Mouse (Mus musculus): ENCODE results near the gene Plcg1. TPM values are rescaled to one million over a fixed set of nuclear protein-coding genes. Genes with fewer than 3 reads are reported as not detected.

Plcg1 gene
- total RNA-seq, 2 experiments from 2014 or later = 123 to 130 TPM

GRCm38 (mm10) chr2:160802326-160802725, 71.2 kb downstream of the Plcg1 start:
- no peak for DNase-seq (ENCODE audit: extremely low spot score in 1 of 2, low spot score in 2 of 2)
- intact Hi-C loops (cut with DNase I) = no loop called here

- intact Hi-C loops (cut with DNase I) = no loop called here
- no peak for DNase-seq (ENCODE audit: extremely low spot score in 1 of 2, low spot score in 2 of 2)
These were observed 73.9 kb downstream of the Plcg1 start for GRCm38 (mm10) chr2:160804794-160805527.

GRCm38 (mm10) chr2:160806091-160806521, 75.0 kb downstream of the Plcg1 start:
- DNase-seq (ENCODE audit: extremely low spot score in 1 of 2, low spot score in 2 of 2) = peak in 1 of 2 experiments; percentile 56
- intact Hi-C loops (cut with DNase I) = no loop called here

GRCm38 (mm10) chr2:160810376-160810775, 79.3 kb downstream of the Plcg1 start:
- DNase-seq (ENCODE audit: extremely low spot score in 1 of 2, low spot score in 2 of 2) = no peak
- intact Hi-C loops (cut with DNase I) = no loop called here

GRCm38 (mm10) chr2:160810802-160811201, 79.7 kb downstream of the Plcg1 start:
- no peak for DNase-seq (ENCODE audit: extremely low spot score in 1 of 2, low spot score in 2 of 2)
- intact Hi-C loops (cut with DNase I) = no loop called here

Other genes with a start within 250 kb of the Plcg1 start
- 10 to 100 TPM; 75.5 to 77.0 TPM for gene Top1, start 85.4 kb upstream of the Plcg1 start, total RNA-seq (2021)
- gene Zhx3, start 141.7 kb downstream of the Plcg1 start, total RNA-seq (2021) = 10 to 100 TPM; 66.7 to 78.4 TPM
- gene Lpin3, start 149.4 kb downstream of the Plcg1 start, total RNA-seq (2021) = under 1 TPM; 0.34 to 0.36 TPM
- gene Emilin3, start 181.0 kb downstream of the Plcg1 start, total RNA-seq (2021) = under 1 TPM; 0.47 to 0.66 TPM

All from left cerebral cortex, postnatal 10 days (tissue).